Mouse (Mus musculus): ENCODE measurements around the gene Fgf13. TPM values are rescaled to one million over a fixed set of nuclear protein-coding genes. Genes with fewer than 3 reads are reported as not detected.
A peak's percentile ranks its signal among the peaks of the same experiment; 100 is the strongest.

Gene Fgf13
- polyA plus RNA-seq, 1 experiment from 2014 or later, result 214 TPM

GRCm38 (mm10) chrX:59240683-59241459 lies 327.0 kb downstream of the Fgf13 start:
- Histone ChIP-seq H3K4me1 (ENCODE audit: control insufficient read depth, insufficient read depth, low read length) (no peaks in the 10 kb centered on the region), H3K4me3 (ENCODE audit: low read depth, low read length) (no peak overlapping the region), H3K27ac (ENCODE audit: low read length) (no peak overlapping the region), H3K9ac (ENCODE audit: low read depth, low read length) (no peak overlapping the region), H3K9me3 (replicated peaks; ENCODE audit: control insufficient read depth, low read length, poor library complexity, severe bottlenecking) (no peaks in the 10 kb centered on the region), H3K4me2 (ENCODE audit: low read length) (no peak overlapping the region), H3K36me3 (ENCODE audit: control insufficient read depth, insufficient read depth, low read length) (no peaks in the 10 kb centered on the region), H3K27me3 (ENCODE audit: control insufficient read depth, insufficient read depth, low read depth, low read length) (no peaks in the 10 kb centered on the region)
- no peak for ATAC-seq
- 28% methylated on average over 2 of the region's 2 CpGs for WGBS

GRCm38 (mm10) chrX:59220675-59221074 lies 347.2 kb downstream of the Fgf13 start:
- H3K4me1 ChIP-seq (ENCODE audit: control insufficient read depth, insufficient read depth, low read length), result no peaks in the 10 kb centered on the region
- 83% methylated on average over 3 of the region's 3 CpGs for WGBS
- no peak for ATAC-seq
- no peaks in the 10 kb centered on the region for H3K27me3 ChIP-seq (ENCODE audit: control insufficient read depth, insufficient read depth, low read depth, low read length)
- no peak overlapping the region for H3K4me2 ChIP-seq (ENCODE audit: low read length)
- H3K4me3 ChIP-seq (ENCODE audit: low read depth, low read length), result no peak overlapping the region
- H3K27ac ChIP-seq (ENCODE audit: low read length), result no peak overlapping the region
- H3K9ac ChIP-seq (ENCODE audit: low read depth, low read length), result no peak overlapping the region
- no peaks in the 10 kb centered on the region for H3K9me3 ChIP-seq (replicated peaks; ENCODE audit: control insufficient read depth, low read length, poor library complexity, severe bottlenecking)
- H3K36me3 ChIP-seq (ENCODE audit: control insufficient read depth, insufficient read depth, low read length), result no peaks in the 10 kb centered on the region

GRCm38 (mm10) chrX:59201146-59201545 lies 366.7 kb downstream of the Fgf13 start:
- no peaks in the 10 kb centered on the region for H3K9me3 ChIP-seq (replicated peaks; ENCODE audit: control insufficient read depth, low read length, poor library complexity, severe bottlenecking)
- no peak overlapping the region for H3K4me3 ChIP-seq (ENCODE audit: low read depth, low read length)
- no peak for ATAC-seq
- no peak overlapping the region for H3K4me2 ChIP-seq (ENCODE audit: low read length)
- no peak overlapping the region for H3K27ac ChIP-seq (ENCODE audit: low read length)
- no peak overlapping the region for H3K9ac ChIP-seq (ENCODE audit: low read depth, low read length)
- H3K27me3 ChIP-seq (ENCODE audit: control insufficient read depth, insufficient read depth, low read depth, low read length), result no peaks in the 10 kb centered on the region
- H3K36me3 ChIP-seq (ENCODE audit: control insufficient read depth, insufficient read depth, low read length), result no peaks in the 10 kb centered on the region
- no peaks in the 10 kb centered on the region for H3K4me1 ChIP-seq (ENCODE audit: control insufficient read depth, insufficient read depth, low read length)

- WGBS, result 75% methylated on average over 4 of the region's 4 CpGs
- no peak overlapping the region for H3K27ac ChIP-seq (ENCODE audit: low read length)
- H3K9me3 ChIP-seq (replicated peaks; ENCODE audit: control insufficient read depth, low read length, poor library complexity, severe bottlenecking), result no peaks in the 10 kb centered on the region
- ATAC-seq, result no peak
- no peak overlapping the region for H3K4me2 ChIP-seq (ENCODE audit: low read length)
- no peaks in the 10 kb centered on the region for H3K4me1 ChIP-seq (ENCODE audit: control insufficient read depth, insufficient read depth, low read length)
- no peak overlapping the region for H3K9ac ChIP-seq (ENCODE audit: low read depth, low read length)
- H3K4me3 ChIP-seq (ENCODE audit: low read depth, low read length), result no peak overlapping the region
- H3K36me3 ChIP-seq (ENCODE audit: control insufficient read depth, insufficient read depth, low read length), result no peaks in the 10 kb centered on the region
- H3K27me3 ChIP-seq (ENCODE audit: control insufficient read depth, insufficient read depth, low read depth, low read length), result no peaks in the 10 kb centered on the region
Observed at GRCm38 (mm10) chrX:59194149-59194548, 373.7 kb downstream of the Fgf13 start.

GRCm38 (mm10) chrX:59186922-59187321 lies 380.9 kb downstream of the Fgf13 start:
- H3K36me3 ChIP-seq (ENCODE audit: control insufficient read depth, insufficient read depth, low read length), result no peaks in the 10 kb centered on the region
- ATAC-seq, result no peak
- WGBS, result 79% methylated on average over 4 of the region's 4 CpGs

GRCm38 (mm10) chrX:59182323-59182722 lies 385.5 kb downstream of the Fgf13 start:
- ATAC-seq, result no peak
- no peaks in the 10 kb centered on the region for H3K9me3 ChIP-seq (replicated peaks; ENCODE audit: control insufficient read depth, low read length, poor library complexity, severe bottlenecking)
- H3K4me1 ChIP-seq (ENCODE audit: control insufficient read depth, insufficient read depth, low read length), result peaks cover 9% of the 10 kb centered on the region; the same call in 1 of the 2 replicates
- whole genome bisulfite sequencing, result 65% methylated on average over 4 of the region's 4 CpGs
- no peak overlapping the region for H3K4me2 ChIP-seq (ENCODE audit: low read length)
- no peak overlapping the region for H3K27ac ChIP-seq (ENCODE audit: low read length)
- no peak overlapping the region for H3K4me3 ChIP-seq (ENCODE audit: low read depth, low read length)
- no peak overlapping the region for H3K9ac ChIP-seq (ENCODE audit: low read depth, low read length)
- H3K27me3 ChIP-seq (ENCODE audit: control insufficient read depth, insufficient read depth, low read depth, low read length), result no peaks in the 10 kb centered on the region
- H3K36me3 ChIP-seq (ENCODE audit: control insufficient read depth, insufficient read depth, low read length), result no peaks in the 10 kb centered on the region

More at GRCm38 (mm10) chrX:59186922-59187321, 380.9 kb downstream of the Fgf13 start:
- no peak overlapping the region for H3K27ac ChIP-seq (ENCODE audit: low read length)
- no peaks in the 10 kb centered on the region for H3K9me3 ChIP-seq (replicated peaks; ENCODE audit: control insufficient read depth, low read length, poor library complexity, severe bottlenecking)
- no peak overlapping the region for H3K4me2 ChIP-seq (ENCODE audit: low read length)
- H3K27me3 ChIP-seq (ENCODE audit: control insufficient read depth, insufficient read depth, low read depth, low read length), result no peaks in the 10 kb centered on the region
- H3K9ac ChIP-seq (ENCODE audit: low read depth, low read length), result no peak overlapping the region
- H3K4me3 ChIP-seq (ENCODE audit: low read depth, low read length), result no peak overlapping the region
- no peaks in the 10 kb centered on the region for H3K4me1 ChIP-seq (ENCODE audit: control insufficient read depth, insufficient read depth, low read length)

GRCm38 (mm10) chrX:59179627-59180026 lies 388.2 kb downstream of the Fgf13 start:
- Histone ChIP-seq H3K4me3 (ENCODE audit: low read depth, low read length) (no peak overlapping the region), H3K4me2 (ENCODE audit: low read length) (0 out of 2 replicates have a peak overlapping the region, but pooled peaks have one; percentile 5), H3K4me1 (ENCODE audit: control insufficient read depth, insufficient read depth, low read length) (peaks cover 9% of the 10 kb centered on the region; the same call in 1 of the 2 replicates), H3K9ac (ENCODE audit: low read depth, low read length) (no peak overlapping the region; the same call in 1 of the 2 replicates), H3K9me3 (replicated peaks; ENCODE audit: control insufficient read depth, low read length, poor library complexity, severe bottlenecking) (no peaks in the 10 kb centered on the region), H3K36me3 (ENCODE audit: control insufficient read depth, insufficient read depth, low read length) (no peaks in the 10 kb centered on the region), H3K27me3 (ENCODE audit: control insufficient read depth, insufficient read depth, low read depth, low read length) (no peaks in the 10 kb centered on the region), H3K27ac (ENCODE audit: low read length) (peak overlapping the region; percentile 49; the same call in 1 of the 2 replicates)
- WGBS, result 41% methylated on average over 4 of the region's 4 CpGs
- ATAC-seq, result no peak

GRCm38 (mm10) chrX:59179081-59179596 lies 388.7 kb downstream of the Fgf13 start:
- no peak overlapping the region; the same call in 1 of the 2 replicates for H3K9ac ChIP-seq (ENCODE audit: low read depth, low read length)
- 21% methylated on average over 3 of the region's 3 CpGs for WGBS
- H3K27ac ChIP-seq (ENCODE audit: low read length), result peak overlapping the region; percentile 49; the same call in 1 of the 2 replicates
- peak; percentile 94 for ATAC-seq
- no peak overlapping the region for H3K4me3 ChIP-seq (ENCODE audit: low read depth, low read length)
- H3K9me3 ChIP-seq (replicated peaks; ENCODE audit: control insufficient read depth, low read length, poor library complexity, severe bottlenecking), result no peaks in the 10 kb centered on the region
- no peaks in the 10 kb centered on the region for H3K27me3 ChIP-seq (ENCODE audit: control insufficient read depth, insufficient read depth, low read depth, low read length)
- H3K36me3 ChIP-seq (ENCODE audit: control insufficient read depth, insufficient read depth, low read length), result no peaks in the 10 kb centered on the region
- peaks cover 9% of the 10 kb centered on the region; the same call in 1 of the 2 replicates for H3K4me1 ChIP-seq (ENCODE audit: control insufficient read depth, insufficient read depth, low read length)
- 0 out of 2 replicates have a peak overlapping the region, but pooled peaks have one; percentile 5 for H3K4me2 ChIP-seq (ENCODE audit: low read length)

- H3K36me3 ChIP-seq (ENCODE audit: control insufficient read depth, insufficient read depth, low read length), result no peaks in the 10 kb centered on the region
- no peak overlapping the region for H3K4me3 ChIP-seq (ENCODE audit: low read depth, low read length)
- H3K9ac ChIP-seq (ENCODE audit: low read depth, low read length), result no peak overlapping the region
- no peaks in the 10 kb centered on the region for H3K9me3 ChIP-seq (replicated peaks; ENCODE audit: control insufficient read depth, low read length, poor library complexity, severe bottlenecking)
- H3K27ac ChIP-seq (ENCODE audit: low read length), result no peak overlapping the region
- H3K27me3 ChIP-seq (ENCODE audit: control insufficient read depth, insufficient read depth, low read depth, low read length), result no peaks in the 10 kb centered on the region
- 54% methylated on average over 3 of the region's 3 CpGs for WGBS
- H3K4me1 ChIP-seq (ENCODE audit: control insufficient read depth, insufficient read depth, low read length), result peaks cover 9% of the 10 kb centered on the region; the same call in 1 of the 2 replicates
- H3K4me2 ChIP-seq (ENCODE audit: low read length), result no peak overlapping the region
- ATAC-seq, result no peak
Observed at GRCm38 (mm10) chrX:59177653-59178052, 390.2 kb downstream of the Fgf13 start.
